Mouse (Mus musculus) megakaryocyte, embryonic 14.5 days (primary cell): ENCODE data around the gene Hecw2.

Source experiments
- FLI1 ChIP-seq: IDR thresholded peaks from 2 replicates; pipeline ENCODE4 v1.6.1; 2012; ENCODE audit warnings: low read length, inconsistent platforms, mixed read lengths
- GATA1 ChIP-seq: IDR thresholded peaks from 3 replicates; pipeline ENCODE4 v1.6.1; 2012; ENCODE audit warnings: mixed read lengths, low read length, inconsistent platforms, borderline replicate concordance

DNA sequence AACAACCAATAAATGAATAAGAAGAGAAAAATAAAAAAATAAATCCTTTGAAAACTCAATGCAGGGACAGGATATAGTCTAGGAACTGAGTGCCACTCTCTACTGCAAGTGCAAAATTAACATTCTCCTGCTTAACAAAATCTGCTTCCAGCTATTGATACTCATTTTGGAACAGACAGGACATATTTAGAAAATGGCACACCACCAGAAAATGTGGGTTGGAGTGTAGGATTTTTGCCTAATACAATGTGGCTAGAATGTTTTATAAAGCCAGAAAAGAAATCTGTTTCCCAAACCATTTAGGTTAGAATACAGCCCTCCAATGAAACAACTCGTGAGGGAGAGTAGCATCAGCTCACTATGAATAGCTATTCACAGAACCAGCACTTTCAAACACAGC lies 129.5 kb downstream of the Hecw2 start:
- TF ChIP-seq GATA1 (no peak), FLI1 (no peak)
